In the genomic region with DNA sequence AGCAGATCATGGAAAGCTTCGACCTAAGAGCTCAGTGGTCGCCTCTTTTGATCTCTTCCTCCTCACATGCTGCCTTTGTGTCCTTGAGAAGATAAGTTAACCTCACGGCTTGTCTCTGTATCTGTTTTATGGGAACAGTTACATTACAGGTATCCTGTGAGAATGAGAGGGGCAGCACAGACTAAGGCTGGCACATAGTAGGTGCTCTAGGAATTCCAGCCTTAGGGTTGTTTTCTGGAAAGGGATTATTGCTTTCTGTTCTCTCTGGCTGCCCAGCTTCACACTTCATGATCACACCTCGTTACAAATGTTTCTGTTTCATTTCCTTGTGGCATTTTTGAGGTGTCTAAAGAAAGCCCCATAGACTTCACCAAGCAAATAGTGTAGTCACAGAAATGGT, we compare ENCODE assay signal across 27 mouse cellular contexts. TPM values are rescaled to one million over a fixed set of nuclear protein-coding genes. Genes with fewer than 3 reads are reported as not detected.
DNase-seq lines count a peak whose midpoint lies in the region; ATAC-seq and TF ChIP-seq lines count a peak whose summit lies in the region.
"Had no signal": no experiment of that assay in that cellular context is flagged by ENCODE, and none has a peak within 500 bp of the region (broad histone marks: within the 10 kb centered on the region; RNA-seq: fewer than 3 reads in every experiment).

No protein-coding gene starts in this region.

- peak overlapping the region; percentile 48 for H3K27ac ChIP-seq in forebrain, embryonic 13.5 days
- no peak overlapping the region for H3K27ac ChIP-seq in forebrain, postnatal 0 days (ENCODE audit: low read depth, low read length)
- H3K27ac ChIP-seq in midbrain, embryonic 13.5 days, result peak overlapping the region; percentile 46
- no peak overlapping the region for H3K27ac ChIP-seq in midbrain, embryonic 11.5 days (ENCODE audit: low read depth, low read length)
- H3K27ac ChIP-seq in CH12.LX (ENCODE audit: insufficient read depth, low read depth), result no peak overlapping the region
- H3K27ac ChIP-seq in kidney, embryonic 14.5 days (ENCODE audit: low read depth, low read length), result no peak overlapping the region
- H3K27ac ChIP-seq: embryonic facial prominence, embryonic 10.5 days; embryonic facial prominence, embryonic 15.5 days; heart, embryonic 13.5 days; kidney, embryonic 15.5 days; limb, embryonic 12.5 days; liver, embryonic 15.5 days had no signal

- TF ChIP-seq EP300 in CH12.LX (IDR thresholded peaks at IDR 0.05; ENCODE audit: low read length), result no peak

- no peaks in the 10 kb centered on the region for H3K9me3 ChIP-seq in forebrain, embryonic 13.5 days (replicated peaks)
- no peaks in the 10 kb centered on the region for H3K9me3 ChIP-seq in forebrain, postnatal 0 days (ENCODE audit: low read length)
- H3K9me3 ChIP-seq in midbrain, embryonic 13.5 days, result no peaks in the 10 kb centered on the region
- H3K9me3 ChIP-seq in midbrain, embryonic 11.5 days (ENCODE audit: control insufficient read depth, low read length), result no peaks in the 10 kb centered on the region
- no peaks in the 10 kb centered on the region for H3K9me3 ChIP-seq in CH12.LX (replicated peaks; ENCODE audit: low read length)
- no peaks in the 10 kb centered on the region for H3K9me3 ChIP-seq in kidney, embryonic 14.5 days (ENCODE audit: control insufficient read depth, low read length)
- H3K9me3 ChIP-seq: embryonic facial prominence, embryonic 10.5 days; embryonic facial prominence, embryonic 15.5 days; heart, embryonic 13.5 days; kidney, embryonic 15.5 days; limb, embryonic 12.5 days; liver, embryonic 15.5 days had no signal

- H3K4me3 ChIP-seq in forebrain, embryonic 13.5 days, result no peak overlapping the region
- no peak overlapping the region for H3K4me3 ChIP-seq in forebrain, postnatal 0 days (ENCODE audit: low read depth, low read length)
- H3K4me3 ChIP-seq in midbrain, embryonic 13.5 days (replicated peaks), result no peak overlapping the region
- no peak overlapping the region for H3K4me3 ChIP-seq in midbrain, embryonic 11.5 days (ENCODE audit: low read depth, low read length)
- no peak overlapping the region for H3K4me3 ChIP-seq in CH12.LX (replicated peaks in 1 of 3; ENCODE audit: low read depth in 2 of 3, low read length in 2 of 3, poor library complexity in 1 of 3)
- no peak overlapping the region for H3K4me3 ChIP-seq in kidney, embryonic 14.5 days (ENCODE audit: low read length)
- H3K4me3 ChIP-seq: embryonic facial prominence, embryonic 10.5 days; embryonic facial prominence, embryonic 15.5 days; heart, embryonic 13.5 days; kidney, embryonic 15.5 days; limb, embryonic 12.5 days; liver, embryonic 15.5 days had no signal

- no peak for TF ChIP-seq POLR2A in CH12.LX (IDR thresholded peaks at IDR 0.05; ENCODE audit: low read depth, low read length)

- no peaks in the 10 kb centered on the region for H3K36me3 ChIP-seq in forebrain, embryonic 13.5 days (ENCODE audit: poor library complexity, severe bottlenecking)
- H3K36me3 ChIP-seq in forebrain, postnatal 0 days (ENCODE audit: insufficient read depth), result no peaks in the 10 kb centered on the region
- H3K36me3 ChIP-seq in midbrain, embryonic 13.5 days, result no peaks in the 10 kb centered on the region
- no peaks in the 10 kb centered on the region for H3K36me3 ChIP-seq in midbrain, embryonic 11.5 days (ENCODE audit: control insufficient read depth, insufficient read depth, low read length)
- H3K36me3 ChIP-seq in CH12.LX (replicated peaks in 1 of 2; ENCODE audit: control insufficient read depth in 1 of 2, insufficient read depth in 1 of 2, low read length in 1 of 2), result no peaks in the 10 kb centered on the region
- H3K36me3 ChIP-seq in splenic B cell, adult 2 months (ENCODE audit: control insufficient read depth, insufficient read depth, low read length, poor library complexity, severe bottlenecking), result no peaks in the 10 kb centered on the region
- H3K36me3 ChIP-seq in kidney, embryonic 14.5 days (ENCODE audit: control insufficient read depth, insufficient read depth, low read length), result no peaks in the 10 kb centered on the region
- H3K36me3 ChIP-seq: embryonic facial prominence, embryonic 10.5 days; embryonic facial prominence, embryonic 15.5 days; heart, embryonic 13.5 days; kidney, embryonic 15.5 days; limb, embryonic 12.5 days; liver, embryonic 15.5 days had no signal

- WGBS in forebrain, embryonic 13.5 days, result 39% methylated on average over 4 of the region's 4 CpGs
- WGBS in forebrain, postnatal 0 days, result 38% methylated on average over 4 of the region's 4 CpGs
- WGBS in midbrain, embryonic 13.5 days, result 55% methylated on average over 4 of the region's 4 CpGs
- 61% methylated on average over 4 of the region's 4 CpGs for WGBS in midbrain, embryonic 11.5 days
- 44% methylated on average over 4 of the region's 4 CpGs for WGBS in kidney, embryonic 14.5 days

- H3K27me3 ChIP-seq in forebrain, embryonic 13.5 days, result no peaks in the 10 kb centered on the region
- H3K27me3 ChIP-seq in forebrain, postnatal 0 days (ENCODE audit: insufficient read depth, low read length), result no peaks in the 10 kb centered on the region; the same call in 1 of the 2 replicates
- H3K27me3 ChIP-seq in midbrain, embryonic 13.5 days, result no peaks in the 10 kb centered on the region; the same call in 1 of the 2 replicates
- no peaks in the 10 kb centered on the region for H3K27me3 ChIP-seq in midbrain, embryonic 11.5 days (ENCODE audit: control insufficient read depth, insufficient read depth, low read length)
- no peaks in the 10 kb centered on the region for H3K27me3 ChIP-seq in CH12.LX (replicated peaks)
- H3K27me3 ChIP-seq in splenic B cell, adult 2 months (ENCODE audit: control insufficient read depth, insufficient read depth, low read length, poor library complexity, severe bottlenecking), result no peaks in the 10 kb centered on the region
- H3K27me3 ChIP-seq in kidney, embryonic 14.5 days (ENCODE audit: control insufficient read depth, insufficient read depth, low read length), result no peaks in the 10 kb centered on the region
- H3K27me3 ChIP-seq: embryonic facial prominence, embryonic 15.5 days had no signal

- in situ Hi-C loops in CH12.LX (cut with MboI; ENCODE audit: low pct_ligation_motif_present, low pct_unique_long_range_greater_than_20kb, low sequenced_read_pairs), result loop anchor here (10.0 kb wide), 1 partner anchor 508 kb away; no protein-coding TSS in a partner anchor

- no peak for TF ChIP-seq RAD21 in CH12.LX (IDR thresholded peaks at IDR 0.05; ENCODE audit: low read depth, low read length)

- dilution Hi-C loops in CH12.LX (cut with MboI; ENCODE audit: extremely low pct_ligation_motif_present, extremely low pct_unique_long_range_greater_than_20kb, low sequenced_read_pairs), result no loop called here

- DNase-seq in forebrain, postnatal 0 days, result no peak
- no peak for DNase-seq in midbrain, embryonic 11.5 days (ENCODE audit: low spot score, missing footprints)
- DNase-seq in CH12.LX (ENCODE audit: extremely low read depth), result no peak
- peak; percentile 32 for DNase-seq in splenic B cell, adult 2 months (ENCODE audit: low read depth, low spot score)
- DNase-seq: adrenal gland, adult 2 months; cerebellum, adult 8-10 months; cerebellum, postnatal 25 days; gastrocnemius, postnatal 10 days; heart, postnatal 10 days; kidney, adult 11 months; kidney, postnatal 25 days; lung, embryonic 14.5 days; right cerebral cortex, postnatal 4 days; thymus, adult 2 months; thymus, postnatal 36 days had no signal

- TF ChIP-seq CTCF in forebrain, postnatal 0 days (IDR thresholded peaks at IDR 0.05; ENCODE audit: low read depth), result no peak
- no peak for TF ChIP-seq CTCF in CH12.LX (conservative IDR thresholded peaks at IDR 0.05 in 1 of 2, IDR thresholded peaks at IDR 0.05 in 1 of 2; ENCODE audit: low read depth in 2 of 2, low read length in 2 of 2)

- ATAC-seq in forebrain, embryonic 13.5 days, result no peak
- no peak for ATAC-seq in forebrain, postnatal 0 days
- no peak for ATAC-seq in midbrain, embryonic 13.5 days
- no peak for ATAC-seq in midbrain, embryonic 11.5 days (ENCODE audit: low FRiP score)
- ATAC-seq in kidney, embryonic 14.5 days (ENCODE audit: low FRiP score, low TSS enrichment), result no peak
- ATAC-seq: activated CD4-positive, CD25-positive, alpha-beta regulatory T cell, adult 4 months; CD4-positive, CD25-positive, alpha-beta regulatory T cell, adult 4 months; inflammation-experienced regulatory T-cells, adult 6 months had no signal

- H3K9ac ChIP-seq in forebrain, embryonic 13.5 days, result no peak overlapping the region
- H3K9ac ChIP-seq in forebrain, postnatal 0 days, result no peak overlapping the region
- H3K9ac ChIP-seq in midbrain, embryonic 13.5 days (replicated peaks), result no peak overlapping the region
- H3K9ac ChIP-seq in midbrain, embryonic 11.5 days (ENCODE audit: low read length), result no peak overlapping the region
- no peak overlapping the region for H3K9ac ChIP-seq in CH12.LX (ENCODE audit: insufficient read depth, low read depth)
- no peak overlapping the region for H3K9ac ChIP-seq in kidney, embryonic 14.5 days (ENCODE audit: low read depth, low read length)
- H3K9ac ChIP-seq: embryonic facial prominence, embryonic 15.5 days; heart, embryonic 13.5 days; kidney, embryonic 15.5 days; limb, embryonic 12.5 days; liver, embryonic 15.5 days; lung, embryonic 14.5 days had no signal

- H3K4me1 ChIP-seq in forebrain, embryonic 13.5 days, result peaks cover 17% of the 10 kb centered on the region
- no peaks in the 10 kb centered on the region for H3K4me1 ChIP-seq in forebrain, postnatal 0 days (ENCODE audit: insufficient read depth)
- peaks cover 9% of the 10 kb centered on the region for H3K4me1 ChIP-seq in midbrain, embryonic 13.5 days (replicated peaks)
- no peaks in the 10 kb centered on the region for H3K4me1 ChIP-seq in midbrain, embryonic 11.5 days (ENCODE audit: control insufficient read depth, insufficient read depth, low read length)
- H3K4me1 ChIP-seq in CH12.LX (ENCODE audit: control insufficient read depth in 1 of 2, insufficient read depth in 2 of 2), result peaks cover 0 to 8% of the 10 kb centered on the region in 2 experiments; a peak in 2 of 4 replicates
- no peaks in the 10 kb centered on the region for H3K4me1 ChIP-seq in kidney, embryonic 14.5 days (ENCODE audit: control insufficient read depth, insufficient read depth, low read length)
- H3K4me1 ChIP-seq: embryonic facial prominence, embryonic 10.5 days; embryonic facial prominence, embryonic 15.5 days; heart, embryonic 13.5 days; liver, embryonic 15.5 days had no signal

- H3K4me2 ChIP-seq in forebrain, embryonic 13.5 days, result no peak overlapping the region
- H3K4me2 ChIP-seq in forebrain, postnatal 0 days (ENCODE audit: low read depth), result no peak overlapping the region
- H3K4me2 ChIP-seq in midbrain, embryonic 13.5 days (replicated peaks), result no peak overlapping the region
- no peak overlapping the region for H3K4me2 ChIP-seq in midbrain, embryonic 11.5 days
- peak overlapping the region; percentile 16; the same call in 1 of the 2 replicates for H3K4me2 ChIP-seq in CH12.LX (ENCODE audit: insufficient read depth, low read depth, poor library complexity, severe bottlenecking)
- no peak overlapping the region for H3K4me2 ChIP-seq in kidney, embryonic 14.5 days (replicated peaks; ENCODE audit: low read depth, low read length)
- H3K4me2 ChIP-seq: embryonic facial prominence, embryonic 15.5 days; heart, embryonic 13.5 days; limb, embryonic 12.5 days; liver, embryonic 15.5 days; lung, embryonic 14.5 days had no signal

- H3K79me2 ChIP-seq in CH12.LX (replicated peaks; ENCODE audit: control insufficient read depth, extremely low read depth, insufficient read depth, poor library complexity, severe bottlenecking), result no peaks in the 10 kb centered on the region

RNA-seq across cellular contexts. Expression of gene Rpl34, which starts 6.6 kb away (rescaled TPM):
- polyA plus RNA-seq in forebrain, embryonic 13.5 days (2015; fragmentation: Nextera tagmentation; extraction: Ambion mirVana), result 732 and 770 TPM in 2 replicates
- 609 and 774 TPM in 2 replicates for total RNA-seq in forebrain, postnatal 0 days (2014; rRNA removed)
- 566 and 750 TPM in 2 replicates for polyA plus RNA-seq in forebrain, postnatal 0 days (2015; fragmentation: Nextera tagmentation; extraction: Ambion mirVana)
- polyA plus RNA-seq in midbrain, embryonic 13.5 days (2015; fragmentation: Nextera tagmentation; extraction: Ambion mirVana), result 646 and 703 TPM in 2 replicates
- 646 and 740 TPM in 2 replicates for polyA plus RNA-seq in midbrain, embryonic 11.5 days (2014; fragmentation: Nextera tagmentation; extraction: Ambion mirVana)
- 2,604 and 2,660 TPM in 2 replicates for total RNA-seq in CH12.LX (2012; rRNA removed)
- 3,001 and 3,052 TPM in 2 replicates for total RNA-seq in CH12.LX (2014; rRNA removed)
- 1,701 and 1,728 TPM in 2 replicates for polyA plus RNA-seq in CH12.LX (2012; ENCODE audit: insufficient read length, low read depth)
- polyA plus RNA-seq in kidney, embryonic 14.5 days (2014; fragmentation: Nextera tagmentation; extraction: Ambion mirVana), result 1,007 and 1,462 TPM in 2 replicates

RNA-seq across cellular contexts. Expression of gene Ostc, which starts 27.5 kb away (rescaled TPM):
- polyA plus RNA-seq in forebrain, embryonic 13.5 days (2015; fragmentation: Nextera tagmentation; extraction: Ambion mirVana), result 281 and 290 TPM in 2 replicates
- total RNA-seq in forebrain, postnatal 0 days (2014; rRNA removed), result 118 and 146 TPM in 2 replicates
- 186 and 197 TPM in 2 replicates for polyA plus RNA-seq in forebrain, postnatal 0 days (2015; fragmentation: Nextera tagmentation; extraction: Ambion mirVana)
- polyA plus RNA-seq in midbrain, embryonic 13.5 days (2015; fragmentation: Nextera tagmentation; extraction: Ambion mirVana), result 242 and 243 TPM in 2 replicates
- 323 and 331 TPM in 2 replicates for polyA plus RNA-seq in midbrain, embryonic 11.5 days (2014; fragmentation: Nextera tagmentation; extraction: Ambion mirVana)
- total RNA-seq in CH12.LX (2012; rRNA removed), result 214 and 239 TPM in 2 replicates
- total RNA-seq in CH12.LX (2014; rRNA removed), result 551 and 565 TPM in 2 replicates
- 237 and 247 TPM in 2 replicates for polyA plus RNA-seq in CH12.LX (2012; ENCODE audit: insufficient read length, low read depth)
- polyA plus RNA-seq in kidney, embryonic 14.5 days (2014; fragmentation: Nextera tagmentation; extraction: Ambion mirVana), result 386 and 434 TPM in 2 replicates

Comparison
In these comparisons a context has a peak if more than half of its experiments do, and no peak if none do; other contexts are left out.
1. H3K27ac ChIP-seq: peak in forebrain, embryonic 13.5 days (single experiment) and midbrain, embryonic 13.5 days (single experiment); none in forebrain, postnatal 0 days (single experiment), midbrain, embryonic 11.5 days (single experiment), CH12.LX (single experiment) and kidney, embryonic 14.5 days (single experiment).